Mouse (Mus musculus) E14TG2a.4 (cell line): ENCODE measurements around the gene Prdx2.

Experiments used
- CTCF ChIP-seq: conservative IDR thresholded peaks from 2 replicates; pipeline ENCODE4 v1.5.1; 2014; ENCODE audit warnings: low read length
- NANOG ChIP-seq: IDR thresholded peaks from 2 replicates; pipeline ENCODE4 v1.6.1; 2014; ENCODE audit warnings: borderline replicate concordance, low read length, mixed read lengths
- POU5F1 ChIP-seq: IDR thresholded peaks from 2 replicates; pipeline ENCODE4 v1.6.1; 2014; ENCODE audit warnings: low read length, borderline replicate concordance

- TF ChIP-seq POU5F1 (no peak), CTCF (peak; percentile 99), NANOG (no peak)
Measured at GRCm38 (mm10) chr8:84975434-84975833, 6.0 kb downstream of the Prdx2 start.
